Mouse (Mus musculus) CH12.LX (cell line): ENCODE data around the gene Gm20388. TPM values are rescaled to one million over a fixed set of nuclear protein-coding genes. Genes with fewer than 3 reads are reported as not detected.

Experiments used
- DNase-seq: peaks from one replicate; pipeline ENCODE4 v3.0.0-alpha.2; 2013; ENCODE audit errors: extremely low read depth
- H3K27ac ChIP-seq: 2 replicates; pipeline ENCODE4 v1.5.1; 2012; ENCODE audit warnings: low read depth, mild to moderate bottlenecking, control low read depth, moderate library complexity; ENCODE audit not compliant: insufficient read depth
- H3K27me3 ChIP-seq: replicated peaks from 2 replicates; pipeline ENCODE3; 2012; ENCODE audit warnings: inconsistent platforms
- H3K36me3 ChIP-seq, 2 experiments: replicated peaks in 1 of 2; 2 replicates each; pipeline versions ENCODE3 to v1.6.1; 2012; ENCODE audit warnings: inconsistent platforms in 1 of 2, low read length in 1 of 2, mild to moderate bottlenecking in 1 of 2, mixed read lengths in 1 of 2, moderate library complexity in 1 of 2; ENCODE audit not compliant: control insufficient read depth in 1 of 2, insufficient read depth in 1 of 2
- H3K4me1 ChIP-seq, 2 experiments: 2 replicates each; pipeline ENCODE4 v1.6.1; 2012; ENCODE audit warnings: inconsistent platforms in 1 of 2, moderate library complexity in 1 of 2; ENCODE audit not compliant: insufficient read depth in 2 of 2, control insufficient read depth in 1 of 2
- H3K4me2 ChIP-seq: 2 replicates; pipeline ENCODE4 v1.6.1; 2012; ENCODE audit warnings: low read depth, mild to moderate bottlenecking, control low read depth; ENCODE audit not compliant: poor library complexity, insufficient read depth, severe bottlenecking
- H3K4me3 ChIP-seq, 3 experiments: fragments of 150-350 bp in 1 of 3; sonication (generic) in 1 of 3; replicated peaks in 1 of 3; 2 replicates each; pipeline versions ENCODE3 to v1.5.1; 2011 to 2012; ENCODE audit warnings: low read depth in 2 of 3, low read length in 2 of 3, mild to moderate bottlenecking in 2 of 3, moderate library complexity in 2 of 3, control low read depth in 1 of 3, improper control_type of control experiment in 1 of 3, inconsistent platforms in 1 of 3, mixed read lengths in 1 of 3; ENCODE audit not compliant: poor library complexity in 1 of 3
- H3K79me2 ChIP-seq: replicated peaks from 2 replicates; pipeline ENCODE4 v1.6.1; 2012; ENCODE audit warnings: mild to moderate bottlenecking, moderate library complexity; ENCODE audit not compliant: control insufficient read depth, poor library complexity, insufficient read depth, severe bottlenecking; ENCODE audit errors: extremely low read depth
- H3K9ac ChIP-seq: 2 replicates; pipeline ENCODE4 v1.6.1; 2012; ENCODE audit warnings: low read depth, mild to moderate bottlenecking, control low read depth, moderate library complexity; ENCODE audit not compliant: insufficient read depth
- H3K9me3 ChIP-seq: replicated peaks from 2 replicates; pipeline ENCODE3; 2012; ENCODE audit warnings: low read length, inconsistent platforms, mixed read lengths
- CTCF ChIP-seq, 2 experiments: IDR thresholded peaks in 1 of 2; conservative IDR thresholded peaks in 1 of 2; 2 replicates each; pipeline ENCODE4 v1.5.1; 2011 to 2012; ENCODE audit warnings: low read depth in 2 of 2, low read length in 2 of 2, improper control_type of control experiment in 1 of 2, inconsistent platforms in 1 of 2, mild to moderate bottlenecking in 1 of 2, moderate library complexity in 1 of 2
- E2F4 ChIP-seq: IDR thresholded peaks from 2 replicates; pipeline ENCODE4 v1.6.1; 2011; ENCODE audit warnings: low read depth, low read length, improper control_type of control experiment; ENCODE audit not compliant: insufficient replicate concordance
- EP300 ChIP-seq: IDR thresholded peaks from 2 replicates; pipeline ENCODE4 v1.6.1; 2011; ENCODE audit warnings: low read length, improper control_type of control experiment
- HCFC1 ChIP-seq: IDR thresholded peaks from 2 replicates; pipeline ENCODE4 v1.6.1; 2012; ENCODE audit warnings: low read depth, mild to moderate bottlenecking, inconsistent platforms, low read length, improper control_type of control experiment
- IRF4 ChIP-seq: IDR thresholded peaks from 2 replicates; pipeline ENCODE4 v1.6.1; 2014; ENCODE audit warnings: low read depth, mild to moderate bottlenecking, inconsistent platforms, low read length, improper control_type of control experiment
- JUN ChIP-seq: IDR thresholded peaks from 2 replicates; pipeline ENCODE4 v1.6.1; 2011; ENCODE audit warnings: low read depth, mild to moderate bottlenecking, low read length, improper control_type of control experiment, moderate library complexity; ENCODE audit not compliant: insufficient read depth
- MAFK ChIP-seq: IDR thresholded peaks from 2 replicates; pipeline ENCODE4 v1.6.1; 2011; ENCODE audit warnings: low read length, improper control_type of control experiment; ENCODE audit not compliant: insufficient replicate concordance
- MEF2A ChIP-seq: IDR thresholded peaks from 2 replicates; pipeline ENCODE4 v1.6.1; 2014; ENCODE audit warnings: low read depth, mild to moderate bottlenecking, inconsistent platforms, low read length, improper control_type of control experiment, borderline replicate concordance
- MYC ChIP-seq: IDR thresholded peaks from 2 replicates; pipeline ENCODE4 v1.6.1; 2011; ENCODE audit warnings: low read depth, mild to moderate bottlenecking, improper control_type of control experiment, low read length
- NELFE ChIP-seq: IDR thresholded peaks from 2 replicates; pipeline ENCODE4 v1.6.1; 2011; ENCODE audit warnings: low read depth, low read length, improper control_type of control experiment
- PAX5 ChIP-seq: IDR thresholded peaks from 2 replicates; pipeline ENCODE4 v1.6.1; 2012; ENCODE audit warnings: low read length, inconsistent platforms, mixed read lengths
- POLR2A ChIP-seq: IDR thresholded peaks from 2 replicates; pipeline ENCODE4 v1.6.1; 2011; ENCODE audit warnings: low read depth, mild to moderate bottlenecking, improper control_type of control experiment, low read length
- POLR2AphosphoS2 ChIP-seq: IDR thresholded peaks from 2 replicates; pipeline ENCODE4 v1.6.1; 2011; ENCODE audit warnings: low read depth, low read length, improper control_type of control experiment
- SIN3A ChIP-seq: IDR thresholded peaks from 2 replicates; pipeline ENCODE4 v1.6.1; 2012; ENCODE audit warnings: low read length, improper control_type of control experiment, inconsistent platforms
- USF1 ChIP-seq: IDR thresholded peaks from 2 replicates; pipeline ENCODE4 v1.6.1; 2014; ENCODE audit warnings: low read depth, mild to moderate bottlenecking, inconsistent platforms, low read length, improper control_type of control experiment
- USF2 ChIP-seq: conservative IDR thresholded peaks from 2 replicates; pipeline ENCODE4 v1.6.1; 2011; ENCODE audit warnings: low read depth, low read length, improper control_type of control experiment
- ZMIZ1 ChIP-seq: IDR thresholded peaks from 2 replicates; pipeline ENCODE4 v1.6.1; 2012; ENCODE audit warnings: low read depth, mild to moderate bottlenecking, inconsistent platforms, low read length, improper control_type of control experiment
- ZNF384 ChIP-seq: IDR thresholded peaks from 2 replicates; pipeline ENCODE4 v1.6.1; 2012; ENCODE audit warnings: low read depth, low read length, improper control_type of control experiment, inconsistent platforms
- dilution Hi-C: fragments of 300-500 bp; cut with MboI; formaldehyde crosslinking; loops from 2 replicates; pipeline ENCODE4 v1.14.3; 2020; ENCODE audit warnings: low sequenced_read_pairs; ENCODE audit not compliant: extremely low pct_unique_long_range_greater_than_20kb, extremely low pct_ligation_motif_present
- in situ Hi-C: fragments of 300-500 bp; cut with MboI; formaldehyde crosslinking; loops from 3 replicates; pipeline ENCODE4 v1.14.3; 2019; ENCODE audit warnings: low sequenced_read_pairs, low pct_ligation_motif_present, low pct_unique_long_range_greater_than_20kb, mixed read lengths
- polyA plus RNA-seq: library from polyadenylated mRNA; unstranded; fragments of >175 nt; gene quantifications from 2 replicates; pipeline ENCODE4 v1.2.1, GENCODE M21; 2012; ENCODE audit warnings: low read depth; ENCODE audit not compliant: insufficient read length
- total RNA-seq, 2 experiments: library from RNA; depleted of rRNA; stranded (reverse); fragments of 300-350 nt in 1 of 2; fragments of >200 nt in 1 of 2; gene quantifications; 2 replicates each; pipeline ENCODE4 v1.2.3; 2012 to 2014

Gene Gm20388
- total and polyA plus RNA-seq, 3 experiments: 14.8 to 26.3 (median 22.2) TPM

DNA sequence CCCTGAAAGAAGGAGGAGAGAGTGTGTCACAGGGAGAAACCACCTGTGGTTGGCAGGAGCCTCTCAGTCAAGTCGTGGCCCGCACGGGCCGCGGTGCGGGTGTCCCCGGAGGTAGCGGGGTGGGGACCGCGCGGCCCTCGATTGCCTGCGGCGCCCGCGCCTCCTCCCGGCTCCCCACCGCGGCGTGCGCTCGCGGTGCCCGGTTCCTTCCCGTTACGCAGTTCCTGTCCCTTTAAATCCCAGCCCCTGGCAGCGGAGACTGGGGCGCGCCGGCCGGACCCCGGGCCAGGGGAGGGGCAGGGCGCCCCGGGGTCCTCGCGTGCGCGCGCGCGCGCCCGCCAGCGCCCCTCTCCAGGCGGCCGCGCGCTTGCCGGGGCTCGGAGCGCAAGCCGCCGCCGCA, 1819.1 kb downstream of the Gm20388 start:
- Histone ChIP-seq H3K4me2 (no peak overlapping the region), H3K4me3 (no peak overlapping the region), H3K4me1 (no peaks in the 10 kb centered on the region), H3K36me3 (no peaks in the 10 kb centered on the region), H3K9ac (no peak overlapping the region), H3K79me2 (no peaks in the 10 kb centered on the region), H3K9me3 (peaks cover 23% of the 10 kb centered on the region), H3K27me3 (peaks cover 66% of the 10 kb centered on the region), H3K27ac (no peak overlapping the region)
- dilution Hi-C loops: no loop called here
- TF ChIP-seq POLR2A (no peak), MAFK (no peak), E2F4 (no peak), IRF4 (no peak)
- no peak for DNase-seq
- in situ Hi-C loops: no loop called here

DNA sequence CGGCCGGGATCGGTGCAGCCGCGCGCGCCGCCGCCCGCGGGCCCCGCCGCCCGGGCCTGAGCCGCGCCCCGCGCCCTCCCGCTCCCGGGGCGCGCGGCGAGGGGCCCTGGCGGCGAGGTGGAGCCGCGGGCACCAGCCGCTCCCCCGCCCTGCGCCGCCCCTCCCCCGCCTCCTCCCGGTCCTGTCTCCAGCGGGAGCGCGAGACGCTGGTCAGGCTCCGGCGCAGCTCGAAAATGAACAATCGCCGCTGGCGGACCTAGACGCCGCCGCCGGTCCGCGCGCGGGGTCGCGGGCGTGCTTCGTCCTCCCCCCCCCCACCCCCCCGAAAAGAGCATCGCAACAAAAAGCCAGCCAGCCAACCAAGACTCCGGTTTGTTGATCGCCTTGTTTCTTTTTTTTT, 1819.5 kb downstream of the Gm20388 start:
- Histone ChIP-seq H3K9me3 (peaks cover 23% of the 10 kb centered on the region), H3K36me3 (no peaks in the 10 kb centered on the region)
- no peak for TF ChIP-seq HCFC1
- TF ChIP-seq POLR2A: no peak
- no peak for TF ChIP-seq ZMIZ1
- TF ChIP-seq SIN3A: no peak
- TF ChIP-seq NELFE: no peak
- TF ChIP-seq MYC: no peak
- no peak for TF ChIP-seq E2F4
- TF ChIP-seq JUN: no peak
- no peak for TF ChIP-seq USF2
- TF ChIP-seq USF1: no peak
- TF ChIP-seq CTCF (conservative IDR thresholded peaks at IDR 0.05 in 1 of 2, IDR thresholded peaks at IDR 0.05 in 1 of 2; ENCODE audit: low read depth in 2 of 2, low read length in 2 of 2): no peak
- TF ChIP-seq MEF2A: no peak
- no peak for TF ChIP-seq ZNF384
- no peak for TF ChIP-seq EP300
- no peak for TF ChIP-seq POLR2AphosphoS2
- TF ChIP-seq PAX5: no peak
- TF ChIP-seq, all 38 proteins: peak for 0
- Histone ChIP-seq H3K4me2 (no peak overlapping the region), H3K4me3 (no peak overlapping the region), H3K27me3 (peaks cover 64% of the 10 kb centered on the region), H3K4me1 (no peaks in the 10 kb centered on the region), H3K27ac (no peak overlapping the region), H3K9ac (no peak overlapping the region), H3K79me2 (no peaks in the 10 kb centered on the region)
- DNase-seq: no peak
- dilution Hi-C loops (no loop called here), in situ Hi-C loops (no loop called here)
